Mouse (Mus musculus): ENCODE measurements around the gene Smad3. TPM values are rescaled to one million over a fixed set of nuclear protein-coding genes. Genes with fewer than 3 reads are reported as not detected.

Gene Smad3
- polyA plus RNA-seq, 1 experiment, result 30.2 TPM

GRCm38 (mm10) chr9:63682301-63682700 is 75.5 kb downstream of the Smad3 start:
- Histone ChIP-seq H3K27ac (ENCODE audit: insufficient read depth, low read length) (no peak overlapping the region), H3K4me1 (ENCODE audit: control insufficient read depth, insufficient read depth, insufficient read length) (peaks cover 5% of the 10 kb centered on the region; the same call in 1 of the 2 replicates), H3K36me3 (ENCODE audit: control insufficient read depth, insufficient read depth, low read length) (no peaks in the 10 kb centered on the region), H3K27me3 (ENCODE audit: control insufficient read depth, insufficient read depth, low read length) (no peaks in the 10 kb centered on the region), H3K4me3 (ENCODE audit: extremely low read depth, insufficient read depth, insufficient read length) (no peak overlapping the region)
- TF ChIP-seq CTCF (IDR thresholded peaks at IDR 0.05; ENCODE audit: extremely low read depth, insufficient read depth, insufficient read length, insufficient replicate concordance) (no peak), POLR2A (IDR thresholded peaks at IDR 0.05; ENCODE audit: low read depth, low read length) (no peak)
- no peak for DNase-seq (ENCODE audit: low read depth in 1 of 2, low spot score in 2 of 2)
- WGBS, result 53% methylated on average over 9 of the region's 9 CpGs

DNA sequence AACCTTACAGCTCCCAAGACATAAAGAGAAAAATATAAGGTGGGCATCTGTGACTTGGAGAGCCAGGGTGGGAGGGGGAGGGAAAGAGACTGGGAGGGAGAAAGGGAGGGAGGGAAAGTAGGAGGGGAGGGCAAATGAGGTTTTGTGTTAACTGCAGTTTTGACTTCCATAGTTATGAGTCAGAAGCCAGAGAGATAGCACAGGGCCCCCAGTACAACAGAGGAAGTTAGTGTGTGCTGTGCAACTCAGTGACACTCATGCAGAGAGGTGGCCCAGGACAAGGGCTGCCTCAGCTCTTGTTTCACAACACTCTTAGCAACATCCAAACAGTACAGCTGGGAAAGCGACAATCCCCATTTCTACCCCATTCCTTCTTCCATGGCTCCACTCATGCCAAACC is 79.7 kb downstream of the Smad3 start:
- H3K27me3 ChIP-seq (ENCODE audit: control insufficient read depth, insufficient read depth, low read length), result no peaks in the 10 kb centered on the region
- no peak overlapping the region for H3K4me3 ChIP-seq (ENCODE audit: extremely low read depth, insufficient read depth, insufficient read length)
- TF ChIP-seq POLR2A (IDR thresholded peaks at IDR 0.05; ENCODE audit: low read depth, low read length) (no peak), CTCF (IDR thresholded peaks at IDR 0.05; ENCODE audit: extremely low read depth, insufficient read depth, insufficient read length, insufficient replicate concordance) (no peak)
- no peak overlapping the region for H3K27ac ChIP-seq (ENCODE audit: insufficient read depth, low read length)
- 65% methylated on average over 1 of the region's 1 CpGs for WGBS
- DNase-seq (ENCODE audit: low read depth in 1 of 2, low spot score in 2 of 2), result no peak
- no peaks in the 10 kb centered on the region for H3K36me3 ChIP-seq (ENCODE audit: control insufficient read depth, insufficient read depth, low read length)
- H3K4me1 ChIP-seq (ENCODE audit: control insufficient read depth, insufficient read depth, insufficient read length), result peaks cover 5% of the 10 kb centered on the region; the same call in 1 of the 2 replicates

DNA sequence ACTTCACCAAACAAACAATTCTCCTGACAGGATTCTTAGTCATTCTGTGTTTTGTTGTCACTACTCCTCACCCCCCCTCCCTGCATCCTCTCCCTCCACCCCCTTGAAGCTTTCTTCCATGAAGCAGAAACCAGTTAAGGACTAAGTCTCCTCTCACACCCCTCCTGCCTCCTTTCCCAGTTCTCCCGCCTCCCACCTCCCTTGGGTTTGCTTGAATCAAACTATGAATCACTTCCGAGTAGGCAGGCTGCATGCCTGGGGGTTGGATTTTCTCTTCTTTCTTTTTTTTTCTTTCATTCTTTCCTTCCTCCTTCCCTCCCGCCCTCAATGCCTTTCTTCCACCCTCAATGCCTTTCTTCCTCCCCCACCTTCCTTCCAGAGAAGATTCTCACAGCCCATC is 80.2 kb downstream of the Smad3 start:
- H3K27ac ChIP-seq (ENCODE audit: insufficient read depth, low read length), result no peak overlapping the region
- 68% methylated on average over 3 of the region's 3 CpGs for WGBS
- H3K4me3 ChIP-seq (ENCODE audit: extremely low read depth, insufficient read depth, insufficient read length), result no peak overlapping the region
- no peak for TF ChIP-seq CTCF (IDR thresholded peaks at IDR 0.05; ENCODE audit: extremely low read depth, insufficient read depth, insufficient read length, insufficient replicate concordance)
- no peak for TF ChIP-seq POLR2A (IDR thresholded peaks at IDR 0.05; ENCODE audit: low read depth, low read length)
- no peaks in the 10 kb centered on the region for H3K36me3 ChIP-seq (ENCODE audit: control insufficient read depth, insufficient read depth, low read length)
- peaks cover 5% of the 10 kb centered on the region; the same call in 1 of the 2 replicates for H3K4me1 ChIP-seq (ENCODE audit: control insufficient read depth, insufficient read depth, insufficient read length)
- H3K27me3 ChIP-seq (ENCODE audit: control insufficient read depth, insufficient read depth, low read length), result no peaks in the 10 kb centered on the region
- no peak for DNase-seq (ENCODE audit: low read depth in 1 of 2, low spot score in 2 of 2)

GRCm38 (mm10) chr9:63674613-63675012 is 83.2 kb downstream of the Smad3 start:
- Histone ChIP-seq H3K27ac (ENCODE audit: insufficient read depth, low read length) (no peak overlapping the region), H3K27me3 (ENCODE audit: control insufficient read depth, insufficient read depth, low read length) (no peaks in the 10 kb centered on the region), H3K4me3 (ENCODE audit: extremely low read depth, insufficient read depth, insufficient read length) (no peak overlapping the region), H3K4me1 (ENCODE audit: control insufficient read depth, insufficient read depth, insufficient read length) (peaks cover 5% of the 10 kb centered on the region; the same call in 1 of the 2 replicates), H3K36me3 (ENCODE audit: control insufficient read depth, insufficient read depth, low read length) (no peaks in the 10 kb centered on the region)
- no peak for TF ChIP-seq CTCF (IDR thresholded peaks at IDR 0.05; ENCODE audit: extremely low read depth, insufficient read depth, insufficient read length, insufficient replicate concordance)
- no peak for TF ChIP-seq POLR2A (IDR thresholded peaks at IDR 0.05; ENCODE audit: low read depth, low read length)
- 76% methylated on average over 10 of the region's 10 CpGs for WGBS
- no peak for DNase-seq (ENCODE audit: low read depth in 1 of 2, low spot score in 2 of 2)

DNA sequence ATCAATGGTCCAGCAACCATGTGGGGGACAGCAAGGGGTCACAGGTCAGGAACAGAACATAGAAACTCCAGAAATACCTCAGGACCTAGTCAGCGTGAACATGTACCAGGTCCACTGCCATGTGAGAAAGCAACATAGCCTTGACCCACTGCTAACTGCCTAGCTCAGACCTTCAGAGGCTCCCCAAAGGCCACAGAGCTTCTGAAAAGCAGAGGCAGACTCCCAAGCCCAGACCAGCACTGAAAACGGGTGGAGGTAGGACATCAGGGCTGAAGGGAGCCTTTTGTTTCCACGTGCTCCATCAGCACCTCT is 84.3 kb downstream of the Smad3 start:
- DNase-seq (ENCODE audit: low read depth in 1 of 2, low spot score in 2 of 2), result no peak
- no peak overlapping the region for H3K4me3 ChIP-seq (ENCODE audit: extremely low read depth, insufficient read depth, insufficient read length)
- no peaks in the 10 kb centered on the region for H3K27me3 ChIP-seq (ENCODE audit: control insufficient read depth, insufficient read depth, low read length)
- H3K36me3 ChIP-seq (ENCODE audit: control insufficient read depth, insufficient read depth, low read length), result no peaks in the 10 kb centered on the region
- peaks cover 5% of the 10 kb centered on the region; the same call in 1 of the 2 replicates for H3K4me1 ChIP-seq (ENCODE audit: control insufficient read depth, insufficient read depth, insufficient read length)
- TF ChIP-seq CTCF (IDR thresholded peaks at IDR 0.05; ENCODE audit: extremely low read depth, insufficient read depth, insufficient read length, insufficient replicate concordance) (no peak), POLR2A (IDR thresholded peaks at IDR 0.05; ENCODE audit: low read depth, low read length) (no peak)
- WGBS, result 62% methylated on average over 3 of the region's 3 CpGs
- H3K27ac ChIP-seq (ENCODE audit: insufficient read depth, low read length), result no peak overlapping the region

GRCm38 (mm10) chr9:63672797-63673493 is 84.8 kb downstream of the Smad3 start:
- TF ChIP-seq POLR2A (IDR thresholded peaks at IDR 0.05; ENCODE audit: low read depth, low read length) (no peak), CTCF (IDR thresholded peaks at IDR 0.05; ENCODE audit: extremely low read depth, insufficient read depth, insufficient read length, insufficient replicate concordance) (no peak)
- Histone ChIP-seq H3K36me3 (ENCODE audit: control insufficient read depth, insufficient read depth, low read length) (no peaks in the 10 kb centered on the region), H3K27ac (ENCODE audit: insufficient read depth, low read length) (no peak overlapping the region), H3K27me3 (ENCODE audit: control insufficient read depth, insufficient read depth, low read length) (no peaks in the 10 kb centered on the region), H3K4me3 (ENCODE audit: extremely low read depth, insufficient read depth, insufficient read length) (no peak overlapping the region), H3K4me1 (ENCODE audit: control insufficient read depth, insufficient read depth, insufficient read length) (peaks cover 3% of the 10 kb centered on the region; the same call in 1 of the 2 replicates)
- no peak for DNase-seq (ENCODE audit: low read depth in 1 of 2, low spot score in 2 of 2)
- WGBS, result 55% methylated on average over 8 of the region's 8 CpGs

DNA sequence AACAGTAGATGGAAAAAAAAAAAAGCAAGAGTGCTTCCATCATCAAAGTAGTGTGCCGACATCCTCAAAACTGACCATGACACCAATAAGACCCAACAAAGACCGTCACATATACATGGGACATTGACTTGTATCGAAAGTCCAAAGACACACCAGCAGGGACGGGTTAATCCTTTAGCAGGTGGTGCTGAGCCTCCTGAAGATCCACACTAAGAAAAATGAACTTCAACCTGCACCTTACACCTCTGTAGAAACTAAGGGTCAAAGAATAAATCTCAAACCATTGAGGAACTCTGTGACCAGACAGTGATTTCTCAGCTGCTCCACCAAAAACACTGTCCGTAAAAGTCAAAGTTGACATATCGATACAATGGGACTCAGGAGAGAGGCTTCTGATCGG is 88.0 kb downstream of the Smad3 start:
- H3K27me3 ChIP-seq (ENCODE audit: control insufficient read depth, insufficient read depth, low read length), result no peaks in the 10 kb centered on the region
- no peak overlapping the region for H3K27ac ChIP-seq (ENCODE audit: insufficient read depth, low read length)
- DNase-seq (ENCODE audit: low read depth in 1 of 2, low spot score in 2 of 2), result no peak
- TF ChIP-seq CTCF (IDR thresholded peaks at IDR 0.05; ENCODE audit: extremely low read depth, insufficient read depth, insufficient read length, insufficient replicate concordance), result no peak
- no peak for TF ChIP-seq POLR2A (IDR thresholded peaks at IDR 0.05; ENCODE audit: low read depth, low read length)
- 93% methylated on average over 7 of the region's 7 CpGs for WGBS
- no peak overlapping the region for H3K4me3 ChIP-seq (ENCODE audit: extremely low read depth, insufficient read depth, insufficient read length)
- H3K4me1 ChIP-seq (ENCODE audit: control insufficient read depth, insufficient read depth, insufficient read length), result no peaks in the 10 kb centered on the region
- H3K36me3 ChIP-seq (ENCODE audit: control insufficient read depth, insufficient read depth, low read length), result peaks cover 10% of the 10 kb centered on the region

All from spleen, adult 2 months (tissue).